Mouse (Mus musculus) liver, embryonic 14.5 days (tissue): Measurements from ENCODE around the gene Iffo1. TPM values are rescaled to one million over a fixed set of nuclear protein-coding genes. Genes with fewer than 3 reads are reported as not detected.
A peak's percentile ranks its signal among the peaks of the same experiment; 100 is the strongest.

Experiments
- ATAC-seq: fragments of 200-750 bp; cut with Nextera tagmentation; 2 replicates; pipeline ENCODE4 v1.8.0; 2017; ENCODE audit warnings: moderate number of reproducible peaks, mild to moderate bottlenecking, moderate library complexity; ENCODE audit not compliant: insufficient read depth
- DNase-seq, 3 experiments: peaks; one replicate each; pipeline ENCODE4 v3.0.0-alpha.2; 2012 to 2013; ENCODE audit warnings: low read depth in 3 of 3, low spot score in 3 of 3
- H3K27ac ChIP-seq: fragments of 300-500 bp; sonication (generic); 2 replicates; pipeline ENCODE4 v1.5.1; 2014; ENCODE audit warnings: moderate library complexity, mild to moderate bottlenecking, control low read depth, inconsistent platforms
- H3K27me3 ChIP-seq: fragments of 300-500 bp; sonication (generic); 2 replicates; pipeline ENCODE4 v1.6.1; 2014; ENCODE audit warnings: mild to moderate bottlenecking, low read length, moderate library complexity; ENCODE audit not compliant: control insufficient read depth, insufficient read depth
- H3K36me3 ChIP-seq: fragments of 300-500 bp; sonication (generic); replicated peaks from 2 replicates; pipeline ENCODE4 v1.6.1; 2014; ENCODE audit warnings: low read depth; ENCODE audit not compliant: control insufficient read depth, insufficient read depth
- H3K4me1 ChIP-seq, 2 experiments: fragments of 200-500 bp in 1 of 2; fragments of 300-500 bp in 1 of 2; sonication (generic) in 1 of 2; replicated peaks; 2 replicates each; pipeline ENCODE4 v1.6.1; 2012 to 2014; ENCODE audit warnings: antibody characterized with exemption in 1 of 2, inconsistent platforms in 1 of 2, low read length in 1 of 2; ENCODE audit not compliant: control insufficient read depth in 2 of 2, insufficient read depth in 2 of 2
- H3K4me2 ChIP-seq: fragments of 300-500 bp; sonication (generic); 2 replicates; pipeline ENCODE4 v1.6.1; 2014; ENCODE audit warnings: low read depth, mild to moderate bottlenecking, control low read depth, moderate library complexity
- H3K4me3 ChIP-seq, 2 experiments: fragments of 200-500 bp in 1 of 2; fragments of 300-500 bp in 1 of 2; sonication (generic) in 1 of 2; 2 replicates each; pipeline ENCODE4 v1.5.1; 2012 to 2014; ENCODE audit warnings: low read depth in 2 of 2, low read length in 2 of 2, mild to moderate bottlenecking in 2 of 2, control low read depth in 1 of 2, inconsistent platforms in 1 of 2, moderate library complexity in 1 of 2; ENCODE audit not compliant: insufficient read depth in 1 of 2
- H3K9ac ChIP-seq: fragments of 300-500 bp; sonication (generic); replicated peaks from 2 replicates; pipeline ENCODE4 v1.6.1; 2014; ENCODE audit warnings: mild to moderate bottlenecking, control low read depth, moderate library complexity
- H3K9me3 ChIP-seq: fragments of 300-500 bp; sonication (generic); 2 replicates; pipeline ENCODE4 v1.6.1; 2016; ENCODE audit warnings: low read length, mixed read lengths; ENCODE audit not compliant: control insufficient read depth
- CTCF ChIP-seq: IDR thresholded peaks from 2 replicates; pipeline ENCODE4 v1.5.1; 2016; ENCODE audit warnings: antibody characterized with exemption, low read depth, control low read depth
- EP300 ChIP-seq: IDR thresholded peaks from 2 replicates; pipeline ENCODE4 v1.6.1; 2016; ENCODE audit warnings: antibody characterized with exemption, low read depth
- WGBS: fragments of 180-500 bp; shearing (Covaris S2); extraction: QIAGEN DNeasy Blood & Tissue Kit; methylation state at CpG from one replicate; pipeline ENCODE4 v1.1.7; 2014; ENCODE audit not compliant: insufficient replicate concordance; 5-methylcytosine and 5-hydroxymethylcytosine counted together
- polyA plus RNA-seq, 2 experiments: library from polyadenylated mRNA; depleted of rRNA in 1 of 2; stranded (reverse) in 1 of 2; unstranded in 1 of 2; fragments of >200 nt; fragmentation: Nextera tagmentation in 1 of 2; extraction: Ambion mirVana in 1 of 2; gene quantifications; 2 replicates each; pipeline versions ENCODE4 v1.2.1 to v1.2.3; 2012 to 2014

The Iffo1 gene
- polyA plus RNA-seq (2012; rRNA removed): 4.8 and 6.0 TPM in 2 replicates
- polyA plus RNA-seq (2014; fragmentation: Nextera tagmentation; extraction: Ambion mirVana): 1.8 and 3.7 TPM in 2 replicates

GRCm38 (mm10) chr6:125145001-125145400 is at the start of gene Iffo1:
Gene Iffo1 (plus strand): TSS chr6:125145241.
- peak within 1 kb of the TSS; percentile 77 to 95 for H3K4me3 ChIP-seq
- H3K9me3 ChIP-seq: no peaks in the 10 kb centered on the region
- DNase-seq: peak; percentile 87 to 88 (median 88)
- WGBS: under 1% methylated on average over 16 of the region's 16 CpGs
- H3K36me3 ChIP-seq: peaks cover 26% of the 10 kb centered on the region
- H3K4me1 ChIP-seq: peaks cover 18 to 29% of the 10 kb centered on the region in 2 experiments
- peak; percentile 75 for TF ChIP-seq CTCF
- no peak for TF ChIP-seq EP300
- peak within 1 kb of the TSS; percentile 66 for H3K27ac ChIP-seq
- H3K9ac ChIP-seq: peak within 1 kb of the TSS; percentile 87
- ATAC-seq: peak; percentile 95
- peak within 1 kb of the TSS; percentile 75 for H3K4me2 ChIP-seq
- H3K27me3 ChIP-seq: no peaks in the 10 kb centered on the region

GRCm38 (mm10) chr6:125095391-125096278 is 49.4 kb upstream of the Iffo1 start, which contains the start of gene Chd4:
Gene Chd4 (plus strand): TSS chr6:125095981.
- TF ChIP-seq EP300 (no peak), CTCF (no peak)
- no peaks in the 10 kb centered on the region for H3K9me3 ChIP-seq
- 2% methylated on average over 34 of the region's 45 CpGs for WGBS
- H3K4me3 ChIP-seq: peak within 1 kb of the TSS; percentile 85 to 88
- peak within 1 kb of the TSS; percentile 88 for H3K9ac ChIP-seq
- peak within 1 kb of the TSS; percentile 82 for H3K27ac ChIP-seq
- ATAC-seq (peak; percentile 80), DNase-seq (peak; percentile 82 to 85 (median 84))
- H3K4me2 ChIP-seq: peak within 1 kb of the TSS; percentile 89
- H3K27me3 ChIP-seq: no peaks in the 10 kb centered on the region
- peaks cover 32 to 34% of the 10 kb centered on the region in 2 experiments for H3K4me1 ChIP-seq
- peaks cover 21% of the 10 kb centered on the region for H3K36me3 ChIP-seq

GRCm38 (mm10) chr6:125096279-125096596 is 48.8 kb upstream of the Iffo1 start:
- H3K4me2 ChIP-seq: peak overlapping the region; percentile 89
- peaks cover 30% of the 10 kb centered on the region in 2 experiments for H3K4me1 ChIP-seq
- WGBS: 0% methylated on average over 16 of the region's 32 CpGs
- TF ChIP-seq EP300: no peak
- TF ChIP-seq CTCF: no peak
- peak overlapping the region; percentile 88 for H3K9ac ChIP-seq
- H3K27ac ChIP-seq: peak overlapping the region; percentile 82
- H3K36me3 ChIP-seq: peaks cover 27% of the 10 kb centered on the region
- no peaks in the 10 kb centered on the region for H3K9me3 ChIP-seq
- peak overlapping the region; percentile 85 to 88 for H3K4me3 ChIP-seq
- ATAC-seq (peak; percentile 52), DNase-seq (no peak)
- no peaks in the 10 kb centered on the region for H3K27me3 ChIP-seq

GRCm38 (mm10) chr6:125096597-125097345 is 48.3 kb upstream of the Iffo1 start:
- Histone ChIP-seq H3K27me3 (no peaks in the 10 kb centered on the region), H3K4me3 (peak overlapping the region; percentile 85 to 88), H3K4me2 (peak overlapping the region; percentile 89), H3K36me3 (peaks cover 33% of the 10 kb centered on the region), H3K27ac (peak overlapping the region; percentile 82), H3K9me3 (no peaks in the 10 kb centered on the region), H3K4me1 (peaks cover 30% of the 10 kb centered on the region in 2 experiments), H3K9ac (peak overlapping the region; percentile 88)
- no peak for TF ChIP-seq EP300
- no peak for TF ChIP-seq CTCF
- WGBS: 1% methylated on average over 41 of the region's 44 CpGs
- peak; percentile 27 for ATAC-seq
- no peak for DNase-seq
